Mouse (Mus musculus) limb, embryonic 14.5 days (tissue): ENCODE measurements at regions not wholly inside any gene's neighbourhood (a gene's known extent, or its start where the extent isn't known, plus 50 kb on each side); places are given as distances from the start of the nearest gene placed in this dataset.

Source experiments
- ATAC-seq: fragments of 200-750 bp; cut with Nextera tagmentation; 2 replicates; pipeline ENCODE4 v1.8.0; 2017; ENCODE audit warnings: low read depth, moderate number of reproducible peaks, moderate TSS enrichment; ENCODE audit not compliant: low FRiP score
- DNase-seq: peaks from one replicate; pipeline ENCODE4 v3.0.0-alpha.2; 2015; ENCODE audit warnings: low spot score
- H3K27ac ChIP-seq: fragments of 300-500 bp; sonication (generic); replicated peaks from 2 replicates; pipeline ENCODE4 v1.5.1; 2014; ENCODE audit warnings: low read depth, mild to moderate bottlenecking, low read length, moderate library complexity, mixed read lengths
- H3K27me3 ChIP-seq: fragments of 300-500 bp; sonication (generic); 2 replicates; pipeline ENCODE4 v1.6.1; 2014; ENCODE audit warnings: low read length, mixed read lengths; ENCODE audit not compliant: control insufficient read depth, insufficient read depth
- H3K36me3 ChIP-seq: fragments of 300-500 bp; sonication (generic); 2 replicates; pipeline ENCODE4 v1.6.1; 2014; ENCODE audit warnings: mild to moderate bottlenecking, low read length, moderate library complexity, mixed read lengths; ENCODE audit not compliant: control insufficient read depth, insufficient read depth
- H3K4me1 ChIP-seq: fragments of 300-500 bp; sonication (generic); 2 replicates; pipeline ENCODE4 v1.6.1; 2014; ENCODE audit warnings: antibody characterized with exemption, low read length, mixed read lengths; ENCODE audit not compliant: control insufficient read depth, insufficient read depth
- H3K4me2 ChIP-seq: fragments of 300-500 bp; sonication (generic); replicated peaks from 2 replicates; pipeline ENCODE4 v1.6.1; 2014; ENCODE audit warnings: low read depth, mild to moderate bottlenecking, low read length, moderate library complexity; ENCODE audit not compliant: severe bottlenecking
- H3K4me3 ChIP-seq: fragments of 300-500 bp; sonication (generic); replicated peaks from 2 replicates; pipeline ENCODE4 v1.5.1; 2014; ENCODE audit warnings: low read length
- H3K9ac ChIP-seq: fragments of 300-500 bp; sonication (generic); 2 replicates; pipeline ENCODE4 v1.6.1; 2014; ENCODE audit warnings: mild to moderate bottlenecking, low read depth, low read length, moderate library complexity; ENCODE audit not compliant: severe bottlenecking
- H3K9me3 ChIP-seq: fragments of 300-500 bp; sonication (generic); 2 replicates; pipeline ENCODE4 v1.6.1; 2016; ENCODE audit warnings: low read length; ENCODE audit not compliant: control insufficient read depth
- POLR2A ChIP-seq: fragments of 200-500 bp; IDR thresholded peaks from 2 replicates; pipeline ENCODE4 v1.8.0; 2012; ENCODE audit warnings: inconsistent platforms, mild to moderate bottlenecking, moderate library complexity, borderline replicate concordance; ENCODE audit not compliant: insufficient read depth, insufficient read length; ENCODE audit errors: extremely low read depth
- WGBS: fragments of 180-500 bp; shearing (Covaris S2); extraction: QIAGEN DNeasy Blood & Tissue Kit; methylation state at CpG from one replicate; pipeline ENCODE4 v1.1.7; 2014; 5-methylcytosine and 5-hydroxymethylcytosine counted together

- Histone ChIP-seq H3K4me1 (no peaks in the 10 kb centered on the region), H3K9ac (no peak overlapping the region), H3K9me3 (no peaks in the 10 kb centered on the region), H3K27ac (no peak overlapping the region), H3K4me3 (no peak overlapping the region), H3K27me3 (no peaks in the 10 kb centered on the region), H3K36me3 (no peaks in the 10 kb centered on the region), H3K4me2 (no peak overlapping the region)
- 94% methylated on average over 8 of the region's 8 CpGs for WGBS
- ATAC-seq (no peak), DNase-seq (no peak)
- no peak for TF ChIP-seq POLR2A
Measured at GRCm38 (mm10) chr3:52611881-52612280, 343.7 kb downstream of the Foxo1 start.

GRCm38 (mm10) chr3:52610466-52610865, 342.3 kb downstream of the Foxo1 start:
- Histone ChIP-seq H3K9ac (no peak overlapping the region), H3K4me2 (no peak overlapping the region), H3K4me1 (no peaks in the 10 kb centered on the region), H3K4me3 (no peak overlapping the region), H3K9me3 (no peaks in the 10 kb centered on the region), H3K27me3 (no peaks in the 10 kb centered on the region), H3K36me3 (no peaks in the 10 kb centered on the region), H3K27ac (no peak overlapping the region)
- no peak for DNase-seq
- 56% methylated on average over 3 of the region's 3 CpGs for WGBS
- no peak for ATAC-seq
- no peak for TF ChIP-seq POLR2A

- H3K4me2 ChIP-seq: no peak overlapping the region
- WGBS: 81% methylated on average over 5 of the region's 5 CpGs
- no peaks in the 10 kb centered on the region for H3K9me3 ChIP-seq
- DNase-seq: no peak
- H3K9ac ChIP-seq: no peak overlapping the region
- H3K27me3 ChIP-seq: no peaks in the 10 kb centered on the region
- ATAC-seq: no peak
- no peaks in the 10 kb centered on the region for H3K36me3 ChIP-seq
- H3K27ac ChIP-seq: no peak overlapping the region
- TF ChIP-seq POLR2A: no peak
- H3K4me3 ChIP-seq: no peak overlapping the region
- H3K4me1 ChIP-seq: 0 out of 2 replicates have a peak, but pooled peaks cover 4% of the 10 kb centered on the region
Measured at GRCm38 (mm10) chr3:52608086-52608426, 339.9 kb downstream of the Foxo1 start.

- H3K27me3 ChIP-seq: no peaks in the 10 kb centered on the region
- H3K27ac ChIP-seq: no peak overlapping the region
- ATAC-seq (no peak), DNase-seq (no peak)
- H3K9me3 ChIP-seq: no peaks in the 10 kb centered on the region
- 78% methylated on average over 12 of the region's 12 CpGs for WGBS
- H3K9ac ChIP-seq: no peak overlapping the region
- H3K36me3 ChIP-seq: no peaks in the 10 kb centered on the region
- H3K4me3 ChIP-seq: no peak overlapping the region
- no peak for TF ChIP-seq POLR2A
- 0 out of 2 replicates have a peak, but pooled peaks cover 4% of the 10 kb centered on the region for H3K4me1 ChIP-seq
- no peak overlapping the region for H3K4me2 ChIP-seq
Measured at GRCm38 (mm10) chr3:52607379-52608085, 339.4 kb downstream of the Foxo1 start.

GRCm38 (mm10) chr3:52605261-52605771, 337.2 kb downstream of the Foxo1 start:
- H3K4me3 ChIP-seq: no peak overlapping the region
- H3K4me1 ChIP-seq: 0 out of 2 replicates have a peak, but pooled peaks cover 4% of the 10 kb centered on the region
- no peak overlapping the region for H3K9ac ChIP-seq
- H3K9me3 ChIP-seq: no peaks in the 10 kb centered on the region
- no peak for TF ChIP-seq POLR2A
- 51% methylated on average over 6 of the region's 6 CpGs for WGBS
- H3K4me2 ChIP-seq: no peak overlapping the region
- no peaks in the 10 kb centered on the region for H3K36me3 ChIP-seq
- no peak for DNase-seq
- no peak for ATAC-seq
- no peaks in the 10 kb centered on the region for H3K27me3 ChIP-seq
- no peak overlapping the region for H3K27ac ChIP-seq
